Mouse (Mus musculus) CD4-positive helper T cell, adult 2 months (primary cell): ENCODE data around the gene Faiml.

Source experiments
- DNase-seq: peaks from one replicate; pipeline ENCODE4 v3.0.0-alpha.2; 2012; ENCODE audit warnings: low read depth, missing footprints, low spot score

The Faiml gene

DNA sequence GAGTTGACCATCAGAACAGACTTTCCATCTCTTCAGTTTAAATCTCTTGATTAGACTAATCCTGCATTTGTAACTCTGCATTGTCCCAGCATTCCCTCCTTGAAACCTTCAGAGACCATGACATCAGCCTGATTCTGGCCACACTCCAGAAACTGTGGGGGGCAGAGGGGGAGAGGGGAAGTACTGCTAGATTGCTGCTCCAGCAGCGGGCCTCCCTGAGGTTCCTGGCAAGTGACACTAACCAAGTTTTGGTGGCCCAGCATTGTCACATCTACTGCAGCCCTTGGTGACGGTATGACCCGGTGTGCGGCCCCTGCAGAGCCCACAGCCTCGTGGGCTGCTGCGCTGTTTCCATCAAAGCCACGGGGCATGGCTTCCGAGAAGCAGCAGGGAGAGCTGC lies 56.8 kb downstream of the Faiml start:
- no peak for DNase-seq
